Mouse (Mus musculus): ENCODE results near the gene Gpc4. TPM values are rescaled to one million over a fixed set of nuclear protein-coding genes. Genes with fewer than 3 reads are reported as not detected.
A peak's percentile ranks its signal among the peaks of the same experiment; 100 is the strongest.

The Gpc4 gene
- polyA plus RNA-seq, 1 experiment from 2014 or later = 356 TPM

DNA sequence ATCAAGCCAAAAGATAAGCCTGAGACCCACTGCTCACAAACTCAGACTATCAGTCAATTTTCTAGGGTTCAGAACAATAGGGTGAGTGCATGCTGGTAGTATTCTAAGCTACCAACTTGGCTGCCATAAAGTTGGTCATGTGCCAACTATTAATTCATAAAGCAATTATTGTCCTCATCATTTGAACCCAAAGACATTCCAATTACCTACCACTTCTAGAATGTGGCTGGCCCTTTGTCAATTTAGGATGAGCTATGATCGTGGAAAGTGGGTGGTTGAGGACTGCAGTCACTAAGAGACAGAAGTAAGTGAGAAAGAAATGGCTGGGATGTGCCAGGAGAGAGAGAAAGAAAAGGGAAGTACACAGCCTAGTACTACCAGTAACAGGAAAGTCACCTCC is 61.3 kb downstream of the Gpc4 start:
- no peak for TF ChIP-seq CTCF (IDR thresholded peaks at IDR 0.05)
- in situ Hi-C loops (cut with MboI; ENCODE audit: low pct_unique_long_range_greater_than_20kb) = no loop called here
- POLR2A ChIA-PET = no interaction called here
- ATAC-seq (no peak), DNase-seq (ENCODE audit: low read depth, low spot score) (no peak)
- H3K27me3 ChIP-seq = peaks cover 32% of the 10 kb centered on the region
- CTCF ChIA-PET = no interaction called here

DNA sequence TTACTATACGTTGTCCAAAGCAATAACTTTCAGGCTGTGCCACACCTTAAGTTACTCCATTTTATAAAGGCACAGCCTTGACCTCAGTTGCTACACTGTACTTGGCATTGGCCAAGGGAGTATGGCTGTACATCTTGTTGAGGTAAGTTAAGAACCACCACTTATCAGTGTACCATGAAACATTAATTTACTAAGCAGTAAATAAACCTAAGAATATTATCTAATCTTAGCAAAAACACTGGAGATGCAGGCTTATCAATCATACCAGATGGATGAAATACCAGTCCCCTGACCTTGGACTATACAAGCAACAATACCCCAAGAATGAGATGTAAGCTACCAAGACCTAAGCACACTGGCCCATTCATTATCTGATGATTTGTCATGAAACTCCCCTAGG is 63.1 kb downstream of the Gpc4 start:
- POLR2A ChIA-PET = no interaction called here

DNA sequence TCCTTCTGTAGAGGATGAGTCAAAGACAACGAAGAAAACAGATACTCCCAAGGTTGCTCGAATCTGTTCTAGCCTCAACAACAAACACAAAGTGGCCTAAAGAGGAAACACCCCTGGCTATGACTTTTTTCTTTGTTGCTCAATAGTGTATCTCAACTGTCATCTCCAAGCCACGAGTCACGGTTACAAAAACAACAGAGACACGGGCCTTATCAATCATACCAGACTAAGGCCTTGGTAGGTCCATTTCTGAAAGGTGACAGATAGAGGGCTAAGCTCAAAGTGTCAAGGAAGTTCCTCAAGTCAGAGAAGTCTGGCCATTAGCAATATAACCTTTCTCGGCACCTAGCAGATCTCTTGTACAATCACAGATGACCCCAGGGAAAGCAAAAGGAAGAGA is 63.6 kb downstream of the Gpc4 start:
- ATAC-seq (no peak), DNase-seq (ENCODE audit: low read depth, low spot score) (no peak)
- CTCF ChIA-PET = interaction anchor here (1.4 kb wide), 1 partner anchor 14 kb away, joined by 3 read pairs; no protein-coding TSS in a partner anchor
- peaks cover 41% of the 10 kb centered on the region for H3K27me3 ChIP-seq
- in situ Hi-C loops (cut with MboI; ENCODE audit: low pct_unique_long_range_greater_than_20kb) = no loop called here
- POLR2A ChIA-PET = no interaction called here
- TF ChIP-seq CTCF (IDR thresholded peaks at IDR 0.05) = no peak

More for the DNA sequence above, 63.1 kb downstream of the Gpc4 start:
- ATAC-seq (no peak), DNase-seq (ENCODE audit: low read depth, low spot score) (no peak)
- peaks cover 39% of the 10 kb centered on the region for H3K27me3 ChIP-seq
- in situ Hi-C loops (cut with MboI; ENCODE audit: low pct_unique_long_range_greater_than_20kb) = no loop called here
- TF ChIP-seq CTCF (IDR thresholded peaks at IDR 0.05) = no peak
- CTCF ChIA-PET = interaction anchor here (1.4 kb wide), 1 partner anchor 14 kb away, joined by 3 read pairs; no protein-coding TSS in a partner anchor

DNA sequence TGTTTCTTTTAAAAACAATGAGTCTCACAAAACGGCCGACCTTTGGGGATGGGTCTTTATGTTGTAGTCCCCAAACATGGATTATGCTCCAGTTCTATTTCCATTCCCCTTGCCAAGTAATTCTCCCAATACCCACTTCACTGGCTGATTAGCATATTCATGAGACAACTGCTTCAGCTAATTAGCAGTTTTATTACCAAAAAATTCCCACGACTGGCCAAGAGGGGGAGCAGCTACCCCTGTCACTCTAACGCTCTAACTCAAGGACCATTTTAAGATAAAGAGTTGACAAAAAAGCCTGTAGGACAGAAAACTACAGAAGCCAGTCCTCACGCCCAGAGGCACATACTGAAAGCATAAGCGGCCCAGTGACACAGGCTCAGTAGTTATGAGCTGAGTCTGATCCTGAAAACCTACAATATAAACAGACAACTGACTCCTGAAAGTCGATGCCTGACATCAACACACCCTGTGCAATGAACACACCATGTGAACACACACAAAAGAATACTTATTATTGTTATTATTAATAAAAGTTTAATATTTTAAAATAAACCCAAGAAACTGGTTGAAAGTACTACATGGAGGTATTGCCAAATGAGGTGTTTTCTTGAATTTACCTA is 77.2 kb downstream of the Gpc4 start:
- in situ Hi-C loops (cut with MboI; ENCODE audit: low pct_unique_long_range_greater_than_20kb) = loop anchor here (25.0 kb wide), 1 partner anchor 274 kb away; no protein-coding TSS in a partner anchor
- POLR2A ChIA-PET = no interaction called here
- TF ChIP-seq CTCF (IDR thresholded peaks at IDR 0.05) = peak; percentile 54
- ATAC-seq (no peak), DNase-seq (ENCODE audit: low read depth, low spot score) (no peak)
- CTCF ChIA-PET = interaction anchor here (1.1 to 2.3 kb wide), 3 partner anchors 9 to 40 kb away, joined by 3 to 6 read pairs (median 3); no protein-coding TSS in a partner anchor
- peaks cover 38% of the 10 kb centered on the region for H3K27me3 ChIP-seq

GRCm38 (mm10) chrX:52086885-52087573 is 78.0 kb downstream of the Gpc4 start:
- no peak for TF ChIP-seq CTCF (IDR thresholded peaks at IDR 0.05)
- in situ Hi-C loops (cut with MboI; ENCODE audit: low pct_unique_long_range_greater_than_20kb) = loop anchor here (25.0 kb wide), 1 partner anchor 275 kb away; no protein-coding TSS in a partner anchor
- peaks cover 31% of the 10 kb centered on the region for H3K27me3 ChIP-seq
- CTCF ChIA-PET = interaction anchor here (1.1 to 2.3 kb wide), 3 partner anchors 10 to 40 kb away, joined by 3 to 6 read pairs (median 3); no protein-coding TSS in a partner anchor
- ATAC-seq (no peak), DNase-seq (ENCODE audit: low read depth, low spot score) (no peak)
- POLR2A ChIA-PET = no interaction called here

GRCm38 (mm10) chrX:52083557-52083956 is 81.5 kb downstream of the Gpc4 start:
- CTCF ChIA-PET = no interaction called here
- POLR2A ChIA-PET = no interaction called here
- peaks cover 14% of the 10 kb centered on the region for H3K27me3 ChIP-seq
- DNase-seq (ENCODE audit: low read depth, low spot score) (no peak), ATAC-seq (no peak)
- in situ Hi-C loops (cut with MboI; ENCODE audit: low pct_unique_long_range_greater_than_20kb) = loop anchor here (25.0 kb wide), 1 partner anchor 279 kb away; no protein-coding TSS in a partner anchor
- TF ChIP-seq CTCF (IDR thresholded peaks at IDR 0.05) = no peak

GRCm38 (mm10) chrX:52072410-52072809 is 92.6 kb downstream of the Gpc4 start:
- no peak for TF ChIP-seq CTCF (IDR thresholded peaks at IDR 0.05)
- in situ Hi-C loops (cut with MboI; ENCODE audit: low pct_unique_long_range_greater_than_20kb) = no loop called here
- ChIA-PET POLR2A (no interaction called here), CTCF (no interaction called here)
- ATAC-seq (no peak), DNase-seq (ENCODE audit: low read depth, low spot score) (no peak)
- H3K27me3 ChIP-seq = peaks cover 23% of the 10 kb centered on the region

DNA sequence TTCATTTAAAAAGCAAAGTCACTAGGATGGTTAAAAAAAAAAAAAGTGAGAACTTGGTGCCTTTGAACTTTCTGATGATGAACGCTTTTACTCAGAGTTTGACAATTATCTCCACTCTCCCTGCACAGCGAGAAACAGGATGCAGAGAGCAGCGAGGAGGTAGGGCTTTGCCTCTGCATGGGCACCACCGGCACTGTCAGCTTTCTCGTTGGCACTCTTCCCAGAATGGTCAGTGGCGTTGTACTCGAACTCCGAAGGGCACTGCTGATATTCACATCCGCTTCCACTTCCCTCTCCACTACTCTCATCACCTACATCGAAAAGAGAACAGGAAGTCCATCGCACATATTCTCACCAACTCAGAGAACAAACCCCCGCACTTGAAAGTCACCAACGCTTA is 111.6 kb downstream of the Gpc4 start:
- TF ChIP-seq CTCF (IDR thresholded peaks at IDR 0.05) = no peak
- ChIA-PET POLR2A (no interaction called here), CTCF (no interaction called here)
- no peak for ATAC-seq
- in situ Hi-C loops (cut with MboI; ENCODE audit: low pct_unique_long_range_greater_than_20kb) = no loop called here
- H3K27me3 ChIP-seq = peaks cover 22% of the 10 kb centered on the region
- no peak for DNase-seq (ENCODE audit: low read depth, low spot score)

- no peak for TF ChIP-seq CTCF (IDR thresholded peaks at IDR 0.05)
- ChIA-PET CTCF (no interaction called here), POLR2A (no interaction called here)
- H3K27me3 ChIP-seq = peaks cover 28% of the 10 kb centered on the region
- ATAC-seq = no peak
- no peak for DNase-seq (ENCODE audit: low read depth, low spot score)
- in situ Hi-C loops (cut with MboI; ENCODE audit: low pct_unique_long_range_greater_than_20kb) = no loop called here
Observed at GRCm38 (mm10) chrX:52052011-52052410, 113.0 kb downstream of the Gpc4 start.

GRCm38 (mm10) chrX:52050941-52051340 is 114.1 kb downstream of the Gpc4 start:
- peaks cover 25% of the 10 kb centered on the region for H3K27me3 ChIP-seq
- CTCF ChIA-PET = no interaction called here
- in situ Hi-C loops (cut with MboI; ENCODE audit: low pct_unique_long_range_greater_than_20kb) = no loop called here
- DNase-seq (ENCODE audit: low read depth, low spot score) (no peak), ATAC-seq (no peak)
- TF ChIP-seq CTCF (IDR thresholded peaks at IDR 0.05) = no peak
- POLR2A ChIA-PET = interaction anchor here (0.6 kb wide), 1 partner anchor 23 kb away, joined by 5 read pairs; no protein-coding TSS in a partner anchor

GRCm38 (mm10) chrX:52039875-52040274 is 125.2 kb downstream of the Gpc4 start:
- in situ Hi-C loops (cut with MboI; ENCODE audit: low pct_unique_long_range_greater_than_20kb) = no loop called here
- POLR2A ChIA-PET = no interaction called here
- CTCF ChIA-PET = no interaction called here
- ATAC-seq = no peak
- no peak for DNase-seq (ENCODE audit: low read depth, low spot score)
- no peak for TF ChIP-seq CTCF (IDR thresholded peaks at IDR 0.05)
- no peaks in the 10 kb centered on the region for H3K27me3 ChIP-seq

Data from Patski (cell line).